Mouse (Mus musculus) liver, embryonic 12.5 days (tissue): ENCODE results near the gene Zdhhc24. TPM values are rescaled to one million over a fixed set of nuclear protein-coding genes. Genes with fewer than 3 reads are reported as not detected.
A peak's percentile ranks its signal among the peaks of the same experiment; 100 is the strongest.
"Not testable (repeated sequence)": the region's sequence is repeated elsewhere in the genome, so short reads cannot be mapped to it uniquely, and the experiment has no call there.

Experiments used
- ATAC-seq: fragments of 200-750 bp; cut with Nextera tagmentation; 2 replicates; pipeline ENCODE4 v1.8.0; 2017; ENCODE audit warnings: moderate number of reproducible peaks, mild to moderate bottlenecking, moderate library complexity
- H3K27ac ChIP-seq: fragments of 300-500 bp; sonication (generic); 2 replicates; pipeline ENCODE4 v1.5.1; 2016; ENCODE audit warnings: mild to moderate bottlenecking
- H3K27me3 ChIP-seq: fragments of 300-500 bp; sonication (generic); replicated peaks from 2 replicates; pipeline ENCODE4 v1.6.1; 2016; ENCODE audit warnings: mild to moderate bottlenecking, moderate library complexity
- H3K36me3 ChIP-seq: fragments of 300-500 bp; sonication (generic); 2 replicates; pipeline ENCODE4 v1.6.1; 2016; ENCODE audit warnings: mild to moderate bottlenecking, moderate library complexity
- H3K4me1 ChIP-seq: fragments of 300-500 bp; sonication (generic); 2 replicates; pipeline ENCODE4 v1.6.1; 2016
- H3K4me2 ChIP-seq: fragments of 300-500 bp; sonication (generic); 2 replicates; pipeline ENCODE4 v1.6.1; 2016; ENCODE audit warnings: mild to moderate bottlenecking, moderate library complexity
- H3K4me3 ChIP-seq: fragments of 300-500 bp; sonication (generic); 2 replicates; pipeline ENCODE4 v1.5.1; 2016; ENCODE audit warnings: mild to moderate bottlenecking, moderate library complexity
- H3K9ac ChIP-seq: fragments of 300-500 bp; sonication (generic); 2 replicates; pipeline ENCODE4 v1.6.1; 2016; ENCODE audit warnings: mild to moderate bottlenecking, moderate library complexity
- H3K9me3 ChIP-seq: fragments of 300-500 bp; sonication (generic); replicated peaks from 2 replicates; pipeline ENCODE4 v1.6.1; 2016; ENCODE audit warnings: mild to moderate bottlenecking, moderate library complexity
- WGBS: fragments of 180-500 bp; shearing (Covaris S2); methylation state at CpG from one replicate; pipeline ENCODE4 v1.1.7; 2016; ENCODE audit not compliant: insufficient replicate concordance; 5-methylcytosine and 5-hydroxymethylcytosine counted together
- polyA plus RNA-seq: library from polyadenylated mRNA; unstranded; fragments of >200 nt; fragmentation: Nextera tagmentation; extraction: Ambion mirVana; gene quantifications from 2 replicates; pipeline ENCODE4 v1.2.1, GENCODE M21; 2016

Gene Zdhhc24
- polyA plus RNA-seq, 1 experiment from 2014 or later = 15.9 TPM

DNA sequence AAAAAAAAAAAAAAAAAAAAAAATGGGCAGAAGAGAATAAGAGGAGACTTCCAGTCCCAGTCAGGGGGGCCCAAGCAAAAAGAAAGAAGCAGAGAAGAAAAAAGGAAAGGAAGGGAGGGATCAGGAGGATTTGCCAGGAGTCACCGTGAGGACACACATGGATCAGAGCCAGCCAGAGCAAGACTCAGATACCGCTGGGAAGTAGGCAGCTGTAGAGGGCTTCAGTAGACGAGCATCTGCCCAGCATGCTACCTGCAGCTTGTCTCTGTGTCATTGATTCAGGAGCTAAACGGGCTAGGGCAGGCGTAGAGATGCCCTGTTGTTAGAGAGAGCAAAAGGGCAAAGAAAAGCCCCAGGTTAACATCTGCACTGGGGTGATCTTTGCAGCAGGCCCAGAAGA, 28.2 kb upstream of the Zdhhc24 start:
- Histone ChIP-seq H3K9me3 (no peaks in the 10 kb centered on the region), H3K4me1 (peaks cover 14% of the 10 kb centered on the region), H3K4me2 (no peak overlapping the region), H3K27me3 (peaks cover 71% of the 10 kb centered on the region), H3K27ac (no peak overlapping the region), H3K36me3 (no peaks in the 10 kb centered on the region), H3K4me3 (no peak overlapping the region), H3K9ac (no peak overlapping the region)
- ATAC-seq = no peak
- WGBS = 42% methylated on average over 5 of the region's 5 CpGs

DNA sequence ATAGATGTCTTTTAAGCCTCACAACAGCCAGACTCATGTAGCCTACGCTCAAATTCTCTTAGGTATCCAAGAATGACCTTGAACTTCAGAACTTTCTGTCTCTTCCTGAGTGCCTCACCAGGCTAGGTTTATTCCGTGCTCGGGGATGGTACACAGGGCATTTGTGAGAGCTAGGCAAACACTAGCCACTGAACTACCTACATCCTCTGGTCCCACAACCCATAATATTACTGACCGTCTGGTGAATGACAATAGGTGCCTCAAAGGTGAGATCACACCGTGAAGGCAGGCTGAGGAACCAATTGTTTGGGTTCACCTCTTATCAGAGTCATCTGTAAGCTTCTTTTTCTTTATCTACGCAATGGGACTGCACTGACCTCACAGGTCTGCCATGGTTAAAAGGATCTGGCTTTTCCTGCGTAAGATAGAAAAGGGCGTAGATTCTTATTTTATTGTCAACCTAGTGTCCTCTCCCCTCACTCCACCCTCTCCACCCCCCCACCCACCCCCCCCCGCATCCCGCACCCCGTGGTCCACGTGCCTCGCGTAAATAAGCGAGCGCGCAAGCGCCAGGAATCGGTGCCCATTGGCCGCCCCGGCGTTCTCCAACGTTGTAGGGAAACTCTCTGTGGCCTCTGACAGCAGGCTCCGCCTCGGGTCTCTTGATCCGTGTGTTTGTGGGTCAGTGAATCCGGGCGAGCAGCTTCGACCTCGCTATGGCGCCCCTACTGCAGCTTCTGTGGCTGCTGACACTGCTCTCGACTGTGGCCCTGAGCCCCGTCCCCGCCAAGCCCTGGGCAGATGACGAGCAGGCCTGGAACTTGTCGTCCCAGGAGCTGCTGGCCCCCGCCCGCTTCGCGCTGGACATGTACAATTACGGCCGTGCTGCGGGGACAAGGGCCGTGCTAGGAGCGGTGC, 23.7 kb upstream of the Zdhhc24 start, which contains the start of gene Ctsf:
Ctsf (plus strand) TSS at position 579 of the 918 bp plus-strand sequence.
- H3K4me1 ChIP-seq = peaks cover 42% of the 10 kb centered on the region
- H3K4me3 ChIP-seq = peak within 1 kb of the TSS; percentile 61
- H3K36me3 ChIP-seq = no peaks in the 10 kb centered on the region
- ATAC-seq = no peak
- no peak within 1 kb of the TSS for H3K27ac ChIP-seq
- H3K9ac ChIP-seq = peak within 1 kb of the TSS; percentile 66
- peaks cover 71% of the 10 kb centered on the region for H3K27me3 ChIP-seq
- no peaks in the 10 kb centered on the region for H3K9me3 ChIP-seq
- H3K4me2 ChIP-seq = peak within 1 kb of the TSS; percentile 86
- WGBS = 3% methylated on average over 45 of the region's 45 CpGs

DNA sequence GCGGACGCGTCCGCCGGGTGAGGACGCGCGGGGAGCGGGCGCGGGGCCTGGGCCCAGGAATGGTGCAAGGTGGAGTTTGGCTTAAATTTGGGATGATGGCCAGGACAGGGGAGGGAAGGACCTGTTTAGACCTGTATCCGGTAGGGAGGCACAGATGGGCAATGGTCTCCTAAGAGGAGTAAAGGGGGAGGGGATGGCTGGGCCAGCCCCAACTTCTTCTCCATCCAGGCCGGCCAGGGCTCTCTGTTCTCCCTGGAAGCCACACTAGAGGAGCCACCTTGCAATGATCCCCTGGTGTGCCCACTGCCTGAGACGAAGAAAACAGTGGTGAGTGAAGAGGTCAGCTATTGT, 23.0 kb upstream of the Zdhhc24 start:
- no peak overlapping the region for H3K27ac ChIP-seq
- peaks cover 49% of the 10 kb centered on the region for H3K4me1 ChIP-seq
- H3K4me2 ChIP-seq = peak overlapping the region; percentile 86
- H3K27me3 ChIP-seq = peaks cover 66% of the 10 kb centered on the region
- no peak for ATAC-seq
- 4% methylated on average over 14 of the region's 14 CpGs for WGBS
- H3K9ac ChIP-seq = peak overlapping the region; percentile 66
- peak overlapping the region; percentile 61 for H3K4me3 ChIP-seq
- no peaks in the 10 kb centered on the region for H3K36me3 ChIP-seq
- H3K9me3 ChIP-seq = no peaks in the 10 kb centered on the region

DNA sequence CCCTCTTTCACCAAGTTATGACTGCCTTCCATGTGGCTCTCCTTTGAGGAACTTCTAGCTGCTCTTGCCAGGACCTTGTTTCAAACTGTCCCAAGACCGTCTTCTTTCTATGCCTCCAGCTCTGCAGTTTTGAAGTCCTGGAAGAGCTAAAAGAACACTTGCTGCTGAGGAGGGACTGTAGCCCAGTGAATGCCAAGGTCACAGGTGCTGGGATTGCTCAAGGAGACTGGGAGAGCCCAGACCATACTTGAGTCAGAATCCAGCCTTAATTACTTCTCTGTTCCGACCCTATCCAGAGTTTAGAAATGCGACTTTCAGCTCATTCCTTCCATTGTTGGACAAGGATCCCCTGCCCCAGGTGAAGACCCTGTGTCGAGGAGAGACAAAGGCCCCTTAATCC, 22.5 kb upstream of the Zdhhc24 start:
- Histone ChIP-seq H3K4me3 (peak overlapping the region; percentile 61), H3K27me3 (peaks cover 61% of the 10 kb centered on the region), H3K27ac (no peak overlapping the region), H3K9me3 (no peaks in the 10 kb centered on the region), H3K4me1 (peaks cover 53% of the 10 kb centered on the region), H3K9ac (peak overlapping the region; percentile 66; the same call in 1 of the 2 replicates), H3K36me3 (no peaks in the 10 kb centered on the region), H3K4me2 (peak overlapping the region; percentile 86)
- 66% methylated on average over 4 of the region's 4 CpGs for WGBS
- no peak for ATAC-seq

DNA sequence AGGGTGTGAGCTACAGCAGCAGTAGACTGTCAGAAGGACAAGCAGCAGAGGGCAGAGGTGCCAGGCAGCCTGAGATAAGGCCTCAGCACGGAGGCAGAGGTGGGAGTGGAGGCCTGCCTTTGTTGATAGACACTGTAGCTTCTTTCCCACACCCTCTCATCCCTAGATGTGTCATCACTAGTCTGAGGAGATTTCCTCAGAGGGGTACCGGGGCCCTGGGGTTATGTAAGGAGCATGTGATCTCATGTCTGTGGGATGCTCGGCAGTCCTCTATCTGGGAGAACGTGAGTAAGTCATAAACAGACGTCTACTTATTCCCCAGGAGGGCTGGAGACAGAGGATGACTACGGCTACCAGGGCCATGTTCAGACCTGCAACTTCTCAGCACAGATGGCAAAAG, 19.4 kb upstream of the Zdhhc24 start:
- peak; percentile 99 for ATAC-seq
- H3K27me3 ChIP-seq = peaks cover 63% of the 10 kb centered on the region
- no peaks in the 10 kb centered on the region for H3K36me3 ChIP-seq
- no peaks in the 10 kb centered on the region for H3K9me3 ChIP-seq
- peak overlapping the region; percentile 27 for H3K4me3 ChIP-seq
- H3K4me2 ChIP-seq = peak overlapping the region; percentile 53
- 26% methylated on average over 6 of the region's 6 CpGs for WGBS
- peak overlapping the region; percentile 36 for H3K9ac ChIP-seq
- peaks cover 53% of the 10 kb centered on the region for H3K4me1 ChIP-seq
- H3K27ac ChIP-seq = peak overlapping the region; percentile 85

DNA sequence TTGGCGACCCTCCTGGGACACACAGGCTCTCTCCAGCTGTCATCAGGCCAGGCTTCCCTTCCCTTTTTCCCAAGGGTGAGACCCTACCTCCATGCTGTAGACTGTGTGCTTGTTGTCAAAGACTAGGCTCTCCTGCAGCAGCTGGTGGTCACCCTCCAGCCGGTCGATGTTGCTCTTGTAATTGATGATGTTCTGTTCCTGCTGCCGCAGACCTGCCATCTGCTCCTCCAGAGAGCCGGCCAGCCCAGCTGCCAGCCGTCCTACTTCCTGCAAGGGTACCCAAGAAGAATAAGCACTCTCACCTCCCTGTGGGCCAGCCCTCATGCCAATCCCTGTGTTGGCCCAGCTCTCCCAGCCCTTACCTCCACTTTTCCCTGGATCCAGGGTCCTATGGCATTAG, 15.4 kb upstream of the Zdhhc24 start:
- 64% methylated on average over 6 of the region's 6 CpGs for WGBS
- no peak overlapping the region for H3K4me3 ChIP-seq
- no peaks in the 10 kb centered on the region for H3K36me3 ChIP-seq
- H3K27me3 ChIP-seq = peaks cover 63% of the 10 kb centered on the region
- no peak overlapping the region for H3K9ac ChIP-seq
- H3K9me3 ChIP-seq = no peaks in the 10 kb centered on the region
- H3K4me1 ChIP-seq = peaks cover 36% of the 10 kb centered on the region
- H3K27ac ChIP-seq = no peak overlapping the region
- H3K4me2 ChIP-seq = no peak overlapping the region
- no peak for ATAC-seq

- Histone ChIP-seq H3K9ac (no peak overlapping the region), H3K4me3 (no peak overlapping the region), H3K9me3 (no peaks in the 10 kb centered on the region), H3K27me3 (peaks cover 82% of the 10 kb centered on the region), H3K4me1 (peaks cover 24% of the 10 kb centered on the region), H3K4me2 (peak overlapping the region; percentile 30), H3K36me3 (no peaks in the 10 kb centered on the region), H3K27ac (no peak overlapping the region)
- 4% methylated on average over 17 of the region's 17 CpGs for WGBS
- ATAC-seq = no peak
These were observed 13.3 kb upstream of the Zdhhc24 start for GRCm38 (mm10) chr19:4865147-4865546.

DNA sequence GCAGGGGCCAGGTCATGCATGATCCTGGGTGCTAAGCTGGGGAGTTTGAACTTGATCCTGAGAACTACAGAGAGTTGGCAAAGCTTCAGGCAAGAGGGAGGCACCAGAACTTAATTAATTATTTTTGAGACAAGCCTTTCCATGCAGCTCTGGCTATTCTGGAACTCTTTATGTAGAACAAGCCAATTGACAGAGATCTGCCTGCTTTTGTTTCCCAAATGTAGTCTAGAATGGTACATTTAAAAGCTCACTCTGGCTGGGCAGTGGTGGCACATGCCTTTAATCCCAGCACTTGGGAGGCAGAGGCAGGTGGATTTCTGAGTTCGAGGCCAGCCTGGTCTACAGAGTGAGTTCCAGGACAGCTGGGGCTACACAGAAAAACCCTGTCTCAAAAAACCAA, 3.9 kb upstream of the Zdhhc24 start:
- Histone ChIP-seq H3K27me3 (peaks cover 63% of the 10 kb centered on the region), H3K4me1 (peaks cover 33% of the 10 kb centered on the region)
- H3K36me3 ChIP-seq, ATAC-seq, H3K4me3 ChIP-seq, H3K4me2 ChIP-seq, H3K9ac ChIP-seq, H3K27ac ChIP-seq, H3K9me3 ChIP-seq: not testable (repeated sequence)
- WGBS = 73% methylated on average over 1 of the region's 1 CpGs

DNA sequence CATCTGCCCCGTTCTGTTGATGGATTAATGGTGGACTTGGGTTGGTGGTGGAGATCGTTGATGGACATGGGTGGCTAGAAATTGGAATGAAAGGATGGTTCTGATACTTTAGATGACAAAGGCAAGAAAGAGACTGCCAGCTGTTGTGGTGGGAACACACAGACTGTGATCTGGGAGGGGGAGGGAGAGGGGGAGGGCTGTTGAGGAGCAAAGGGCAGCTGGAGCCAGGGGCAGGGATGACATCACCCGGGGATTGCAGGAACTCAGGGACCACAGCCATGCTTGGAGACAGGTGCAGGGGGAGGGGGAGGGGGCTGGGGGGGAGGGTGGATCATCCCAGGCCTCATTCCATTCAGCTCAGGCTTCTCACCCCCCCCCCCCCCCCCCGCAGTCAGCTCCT, 2.2 kb upstream of the Zdhhc24 start:
- no peak overlapping the region for H3K4me2 ChIP-seq
- peaks cover 42% of the 10 kb centered on the region for H3K4me1 ChIP-seq
- no peak overlapping the region for H3K4me3 ChIP-seq
- no peak overlapping the region for H3K27ac ChIP-seq
- 50% methylated on average over 3 of the region's 4 CpGs for WGBS
- peaks cover 15% of the 10 kb centered on the region for H3K36me3 ChIP-seq
- no peak for ATAC-seq
- no peak overlapping the region; the same call in 1 of the 2 replicates for H3K9ac ChIP-seq
- H3K9me3 ChIP-seq = no peaks in the 10 kb centered on the region
- H3K27me3 ChIP-seq = peaks cover 47% of the 10 kb centered on the region

DNA sequence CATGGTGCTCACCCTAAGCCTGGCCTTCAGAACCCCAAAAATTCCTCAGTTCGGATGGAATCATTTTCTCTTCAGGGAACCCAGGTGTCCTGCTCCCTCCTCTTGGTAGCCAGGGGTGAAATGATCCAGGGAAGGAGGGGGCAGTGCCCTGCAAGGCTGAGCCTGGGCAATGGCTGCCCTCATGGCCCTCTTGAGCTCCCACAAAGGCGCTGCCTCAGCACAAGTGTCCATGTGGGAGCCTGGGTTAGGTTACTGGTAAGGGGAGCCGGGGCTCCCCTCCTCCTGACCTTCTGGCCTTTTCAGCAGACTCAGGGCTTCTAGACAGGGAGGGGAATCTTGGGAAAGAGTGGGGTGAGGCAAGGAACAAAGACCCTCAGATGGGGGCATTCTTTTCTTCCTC, 1.7 kb upstream of the Zdhhc24 start:
- H3K4me2 ChIP-seq = no peak overlapping the region
- no peak overlapping the region for H3K27ac ChIP-seq
- 65% methylated on average over 3 of the region's 3 CpGs for WGBS
- H3K9ac ChIP-seq = no peak overlapping the region; the same call in 1 of the 2 replicates
- no peaks in the 10 kb centered on the region for H3K9me3 ChIP-seq
- no peak for ATAC-seq
- peaks cover 46% of the 10 kb centered on the region for H3K4me1 ChIP-seq
- H3K36me3 ChIP-seq = peaks cover 20% of the 10 kb centered on the region
- H3K4me3 ChIP-seq = no peak overlapping the region
- H3K27me3 ChIP-seq = peaks cover 42% of the 10 kb centered on the region

- H3K27ac ChIP-seq = peak within 1 kb of the TSS; percentile 85
- H3K27me3 ChIP-seq = peaks cover 32% of the 10 kb centered on the region
- H3K4me2 ChIP-seq = peak within 1 kb of the TSS; percentile 84
- peaks cover 30% of the 10 kb centered on the region for H3K36me3 ChIP-seq
- H3K4me3 ChIP-seq = peak within 1 kb of the TSS; percentile 92
- no peak for ATAC-seq
- H3K9me3 ChIP-seq = no peaks in the 10 kb centered on the region
- H3K4me1 ChIP-seq = peaks cover 52% of the 10 kb centered on the region
- 9% methylated on average over 17 of the region's 17 CpGs for WGBS
- peak within 1 kb of the TSS; percentile 91 for H3K9ac ChIP-seq
These were observed 683 bp upstream of the Zdhhc24 start, which contains the start of gene Actn3 for GRCm38 (mm10) chr19:4877785-4878184. Gene Actn3, minus strand, starts transcription at chr19:4877909.

DNA sequence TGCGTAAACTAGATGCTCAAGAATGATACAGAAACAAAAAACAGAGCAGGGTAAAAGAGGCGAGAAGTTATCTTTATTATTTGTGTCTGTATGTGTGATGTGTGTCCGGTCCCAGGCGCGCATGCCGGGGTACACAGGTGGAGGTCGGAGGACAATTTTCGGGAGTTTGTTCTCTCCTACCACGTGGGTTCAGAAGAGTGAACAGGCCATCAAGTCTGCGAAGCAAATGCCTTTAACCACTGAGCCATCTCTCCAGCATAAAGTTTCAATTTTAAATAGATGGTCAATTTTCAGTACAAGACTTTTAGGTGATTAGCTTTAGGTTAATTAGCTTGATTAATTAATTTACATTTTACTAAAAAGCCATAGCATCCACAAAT, 846 bp downstream of the Zdhhc24 start:
- peaks cover 25% of the 10 kb centered on the region; the same call in 1 of the 2 replicates for H3K27me3 ChIP-seq
- peak overlapping the region; percentile 84 for H3K4me2 ChIP-seq
- H3K9ac ChIP-seq = peak overlapping the region; percentile 91
- no peak for ATAC-seq
- H3K4me3 ChIP-seq = peak overlapping the region; percentile 92
- 54% methylated on average over 10 of the region's 10 CpGs for WGBS
- H3K9me3 ChIP-seq = no peaks in the 10 kb centered on the region
- peak overlapping the region; percentile 85 for H3K27ac ChIP-seq
- H3K36me3 ChIP-seq = peaks cover 46% of the 10 kb centered on the region
- peaks cover 67% of the 10 kb centered on the region for H3K4me1 ChIP-seq
